Mouse (Mus musculus) cerebellum, adult 11-12 months (tissue): ENCODE data around the gene Lgals1.
"Not testable (repeated sequence)": the region's sequence is repeated elsewhere in the genome, so short reads cannot be mapped to it uniquely, and the experiment has no call there.

ENCODE experiments used
- DNase-seq: peaks from one replicate; pipeline ENCODE4 v3.0.0; 2022

Gene Lgals1

GRCm38 (mm10) chr15:78926021-78926919, at the start of gene Lgals1:
TSS of gene Lgals1 (plus strand) at chr15:78926725.
- DNase-seq, result peak; percentile 85

- peak; percentile 95 for DNase-seq
Observed at GRCm38 (mm10) chr15:78876991-78877809, 49.3 kb upstream of the Lgals1 start, which contains the start of gene Gga1. TSS of gene Gga1 (plus strand) at chr15:78877190.

- no peak for DNase-seq
Observed at GRCm38 (mm10) chr15:78877810-78878390, 48.6 kb upstream of the Lgals1 start.

GRCm38 (mm10) chr15:78878792-78879516, 47.6 kb upstream of the Lgals1 start:
- not testable (repeated sequence) for DNase-seq

- no peak for DNase-seq
Observed at GRCm38 (mm10) chr15:78880432-78880831, 46.1 kb upstream of the Lgals1 start.

- no peak for DNase-seq
Observed at GRCm38 (mm10) chr15:78881828-78882227, 44.7 kb upstream of the Lgals1 start.

GRCm38 (mm10) chr15:78889401-78889853, 37.1 kb upstream of the Lgals1 start:
- DNase-seq, result no peak

GRCm38 (mm10) chr15:78892440-78892839, 34.1 kb upstream of the Lgals1 start:
- no peak for DNase-seq

GRCm38 (mm10) chr15:78894726-78895125, 31.8 kb upstream of the Lgals1 start:
- no peak for DNase-seq

- DNase-seq, result no peak
Observed at GRCm38 (mm10) chr15:78895741-78896140, 30.8 kb upstream of the Lgals1 start.

- DNase-seq, result no peak
Observed at GRCm38 (mm10) chr15:78896149-78896548, 30.4 kb upstream of the Lgals1 start.

GRCm38 (mm10) chr15:78897488-78897887, 29.0 kb upstream of the Lgals1 start:
- DNase-seq, result no peak

- no peak for DNase-seq
Observed at GRCm38 (mm10) chr15:78898507-78899001, 28.0 kb upstream of the Lgals1 start.

GRCm38 (mm10) chr15:78899409-78899739, 27.2 kb upstream of the Lgals1 start, which contains the start of gene Gm49510:
TSS of gene Gm49510 (plus strand) at chr15:78899667.
- DNase-seq, result no peak

- DNase-seq, result no peak
Observed at GRCm38 (mm10) chr15:78899740-78900584, 26.6 kb upstream of the Lgals1 start, which contains the start of gene Sh3bp1. TSS of gene Sh3bp1 (plus strand) at chr15:78899768.

- no peak for DNase-seq
Observed at GRCm38 (mm10) chr15:78900585-78901421, 25.7 kb upstream of the Lgals1 start.

- DNase-seq, result no peak
Observed at GRCm38 (mm10) chr15:78901422-78901789, 25.1 kb upstream of the Lgals1 start.

- DNase-seq, result peak; percentile 72
Observed at GRCm38 (mm10) chr15:78903243-78903642, 23.3 kb upstream of the Lgals1 start.

GRCm38 (mm10) chr15:78908399-78908798, 18.1 kb upstream of the Lgals1 start:
- no peak for DNase-seq

- DNase-seq, result no peak
Observed at GRCm38 (mm10) chr15:78908982-78909381, 17.5 kb upstream of the Lgals1 start.
